Comparison of ENCODE assay signal across 9 mouse cellular contexts in the genomic region with DNA sequence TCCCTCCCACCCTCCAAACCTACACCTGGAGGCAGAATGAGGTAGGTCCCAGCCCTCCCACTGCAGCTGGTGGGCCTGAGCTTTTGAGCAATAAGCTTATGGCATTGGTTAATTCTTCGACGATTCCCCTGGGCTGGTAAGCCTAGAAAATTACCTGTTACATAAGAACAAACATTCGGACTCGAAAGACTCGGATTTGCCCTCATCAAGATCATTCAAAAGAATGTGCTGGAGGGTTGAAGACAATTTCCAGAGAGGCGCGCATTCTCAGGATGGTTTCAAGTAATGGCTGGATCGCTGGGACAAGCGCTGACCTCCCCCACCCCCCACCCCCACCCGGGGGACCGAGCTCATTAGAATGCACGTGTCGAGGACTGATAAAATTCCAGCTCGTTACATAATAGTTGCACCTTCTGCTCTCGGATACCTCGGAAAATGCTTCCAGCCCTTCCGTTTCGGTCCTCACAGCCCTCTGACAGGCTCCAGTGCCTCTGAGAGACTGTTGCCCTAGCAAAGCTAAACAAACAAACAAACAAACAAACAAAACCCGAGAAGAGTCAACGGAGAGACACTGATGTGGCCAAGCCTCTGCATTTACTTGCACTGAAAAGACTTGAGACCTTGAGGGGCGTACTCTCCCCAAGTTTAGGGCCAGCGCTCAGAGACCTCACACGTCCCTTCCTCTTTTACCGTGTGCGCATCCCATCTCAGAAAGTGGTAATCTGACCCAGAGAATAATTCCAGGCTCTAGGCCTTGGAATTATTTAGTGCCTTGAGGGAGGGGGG.
DNase-seq lines count a peak whose midpoint lies in the region; TF ChIP-seq lines count a peak whose summit lies in the region.
"Had no signal": no experiment of that assay in that cellular context is flagged by ENCODE, and none has a peak within 500 bp of the region (broad histone marks: within the 10 kb centered on the region; RNA-seq: fewer than 3 reads in every experiment).

No protein-coding gene starts in this region.

- H3K4me3 ChIP-seq in hindbrain, embryonic 10.5 days, result peak overlapping the region; percentile 54
- peak overlapping the region; percentile 52 for H3K4me3 ChIP-seq in midbrain, embryonic 10.5 days
- no peak overlapping the region for H3K4me3 ChIP-seq in gastrocnemius, adult 2 months

- H3K27me3 ChIP-seq in hindbrain, embryonic 10.5 days (ENCODE audit: insufficient read depth, poor library complexity, severe bottlenecking), result peaks cover 9% of the 10 kb centered on the region
- H3K27me3 ChIP-seq in midbrain, embryonic 10.5 days (ENCODE audit: low read depth, poor library complexity, severe bottlenecking), result peaks cover 15% of the 10 kb centered on the region

- H3K9me3 ChIP-seq in hindbrain, embryonic 10.5 days, result no peaks in the 10 kb centered on the region
- no peaks in the 10 kb centered on the region for H3K9me3 ChIP-seq in midbrain, embryonic 10.5 days (replicated peaks)

- 5% methylated on average over 25 of the region's 25 CpGs for WGBS in hindbrain, embryonic 10.5 days
- WGBS in midbrain, embryonic 10.5 days, result 5% methylated on average over 25 of the region's 25 CpGs

- TF ChIP-seq CTCF in brain, embryonic 14.5 days (IDR thresholded peaks at IDR 0.05; ENCODE audit: borderline replicate concordance, extremely low read depth, insufficient read depth, insufficient read length), result no peak
- no peak for TF ChIP-seq CTCF in gastrocnemius, adult 2 months (IDR thresholded peaks at IDR 0.05)

- TF ChIP-seq POLR2A in brain, embryonic 14.5 days (IDR thresholded peaks at IDR 0.05; ENCODE audit: borderline replicate concordance, extremely low read depth, insufficient read depth, insufficient read length, poor library complexity, severe bottlenecking), result no peak

- H3K27ac ChIP-seq in hindbrain, embryonic 10.5 days, result peak overlapping the region; percentile 79
- peak overlapping the region; percentile 80 for H3K27ac ChIP-seq in midbrain, embryonic 10.5 days (replicated peaks)
- no peak overlapping the region for H3K27ac ChIP-seq in gastrocnemius, adult 2 months

- peaks cover 21% of the 10 kb centered on the region for H3K4me1 ChIP-seq in hindbrain, embryonic 10.5 days (replicated peaks)
- H3K4me1 ChIP-seq in midbrain, embryonic 10.5 days, result peaks cover 21% of the 10 kb centered on the region

- DNase-seq in Muller cell, postnatal 12 days (ENCODE audit: inconsistent ontology term), result peak; percentile 49
- DNase-seq in brain, embryonic 14.5 days (ENCODE audit: low read depth), result peak; percentile 34
- peak; percentile 58 for DNase-seq in hindbrain, embryonic 10.5 days (ENCODE audit: low spot score)
- peak; percentile 54 for DNase-seq in midbrain, embryonic 10.5 days (ENCODE audit: low spot score)
- no peak for DNase-seq in gastrocnemius, adult 2 months
- no peak for DNase-seq in cerebellum, postnatal 4 days (ENCODE audit: low spot score in 2 of 2)
- no peak for DNase-seq in thymus, postnatal 10 days (ENCODE audit: low spot score in 2 of 2)
- DNase-seq: cerebellum, adult 9-10 months; thymus, adult 18-20 months had no signal

- no peaks in the 10 kb centered on the region for H3K36me3 ChIP-seq in hindbrain, embryonic 10.5 days
- no peaks in the 10 kb centered on the region for H3K36me3 ChIP-seq in midbrain, embryonic 10.5 days

- intact Hi-C loops in gastrocnemius, adult 2 months (cut with DNase I), result no loop called here

Comparison
In these comparisons a context has a peak if more than half of its experiments do, and no peak if none do; other contexts are left out.
1. DNase-seq: peak in Muller cell, postnatal 12 days (single experiment), brain, embryonic 14.5 days (single experiment), hindbrain, embryonic 10.5 days (single experiment) and midbrain, embryonic 10.5 days (single experiment); none in gastrocnemius, adult 2 months (single experiment), cerebellum, postnatal 4 days (0 of 2) and thymus, postnatal 10 days (0 of 2).